Mouse (Mus musculus) embryo, embryonic 11.5 days (tissue): Measurements from ENCODE around the gene Usp22.
"Not testable (repeated sequence)": the region's sequence is repeated elsewhere in the genome, so short reads cannot be mapped to it uniquely, and the experiment has no call there.

ENCODE experiments used
- DNase-seq: peaks from one replicate; pipeline ENCODE4 v3.0.0-alpha.2; 2012; ENCODE audit warnings: low read depth, low spot score

Usp22 gene

DNA sequence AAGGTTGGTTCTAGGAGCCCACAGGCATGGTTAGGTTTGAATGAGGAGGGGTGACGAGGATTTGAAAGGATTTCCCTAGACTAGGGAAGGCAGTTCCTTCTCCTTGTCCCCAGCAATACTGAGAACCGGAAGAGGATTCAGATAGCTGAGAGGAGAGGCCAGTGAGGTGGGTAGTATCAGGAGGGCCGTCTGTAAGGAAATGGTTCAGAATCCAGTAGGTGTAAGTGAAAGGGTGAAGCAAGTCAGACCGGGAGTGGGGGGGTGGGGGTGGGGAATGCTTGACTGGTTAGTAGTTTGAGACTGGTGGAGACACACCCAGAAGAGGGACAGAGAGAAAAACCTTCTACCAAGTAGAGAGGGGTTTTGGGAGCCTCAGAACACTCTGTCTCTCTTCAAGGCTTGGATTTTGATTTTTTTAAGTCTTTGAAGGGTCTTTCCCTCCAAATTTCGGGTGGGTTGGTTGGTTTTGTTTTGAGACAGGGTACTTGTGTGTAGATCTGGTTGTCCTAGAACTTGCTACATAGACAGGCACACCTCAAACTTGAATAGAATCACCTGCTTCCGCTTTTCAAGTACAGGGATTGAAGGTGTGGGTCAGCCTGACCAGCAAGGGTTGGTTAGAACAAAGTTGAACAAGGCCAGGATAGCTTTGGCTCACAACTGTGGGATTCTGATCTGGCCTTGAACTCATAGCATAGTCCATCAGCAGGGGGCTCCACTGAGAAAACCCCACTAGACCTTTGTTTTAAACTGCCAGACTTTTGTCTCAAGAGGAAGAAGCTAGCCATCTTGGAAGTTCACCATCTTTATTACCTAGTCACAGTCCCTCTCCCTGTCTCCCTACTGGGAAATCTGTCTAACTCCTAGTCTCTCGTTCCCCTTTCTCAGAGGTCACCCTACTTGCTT, 31.0 kb downstream of the Usp22 start:
- DNase-seq = no peak

DNA sequence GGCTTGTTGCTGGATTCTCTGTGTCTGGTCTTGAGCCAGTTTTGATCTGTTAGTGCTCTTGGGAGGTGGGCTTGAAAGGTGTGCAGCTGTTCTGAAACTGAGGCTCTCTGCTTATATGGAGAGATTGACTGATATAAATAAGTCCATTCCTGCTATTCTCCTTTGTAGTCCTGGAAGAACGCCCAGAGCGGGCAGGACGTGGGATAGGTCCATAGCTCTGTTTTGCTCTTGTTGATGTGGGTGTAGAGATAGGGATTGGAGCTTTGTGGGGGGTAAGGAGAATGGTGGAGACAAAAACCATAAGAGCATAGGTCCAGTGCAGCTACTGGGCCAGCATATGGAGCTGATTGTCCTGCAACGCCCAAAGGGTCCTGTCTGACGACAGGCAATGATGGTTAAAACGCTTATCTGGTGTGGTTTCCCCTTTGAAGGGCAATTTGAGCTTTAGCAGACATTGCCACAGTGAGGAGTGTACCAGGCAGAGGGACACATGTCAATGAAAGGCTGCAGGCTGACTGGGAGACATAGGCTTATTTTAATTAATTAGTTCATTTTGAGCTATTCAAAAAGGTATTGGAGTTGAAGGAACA, 31.8 kb downstream of the Usp22 start:
- DNase-seq = no peak

DNA sequence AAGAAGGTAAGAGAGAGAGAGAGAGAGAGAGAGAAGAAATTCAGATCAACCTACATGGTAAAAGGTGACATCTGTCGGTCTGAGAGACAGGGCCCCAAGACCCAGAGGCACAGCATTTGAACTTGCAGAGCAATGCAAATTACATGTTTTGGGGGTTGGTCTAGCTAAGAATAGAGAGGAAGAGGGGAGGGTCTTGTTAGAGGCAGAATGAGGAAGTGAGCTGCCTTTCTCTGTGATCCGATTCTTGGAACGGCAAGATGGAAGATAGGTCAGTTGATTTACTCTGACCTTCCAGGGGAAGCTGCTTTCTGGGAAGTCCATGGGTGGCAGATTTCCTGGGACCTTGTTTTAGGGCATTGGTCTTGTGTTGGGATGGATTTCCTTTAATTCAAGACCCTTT, 32.6 kb downstream of the Usp22 start:
- DNase-seq = no peak

DNA sequence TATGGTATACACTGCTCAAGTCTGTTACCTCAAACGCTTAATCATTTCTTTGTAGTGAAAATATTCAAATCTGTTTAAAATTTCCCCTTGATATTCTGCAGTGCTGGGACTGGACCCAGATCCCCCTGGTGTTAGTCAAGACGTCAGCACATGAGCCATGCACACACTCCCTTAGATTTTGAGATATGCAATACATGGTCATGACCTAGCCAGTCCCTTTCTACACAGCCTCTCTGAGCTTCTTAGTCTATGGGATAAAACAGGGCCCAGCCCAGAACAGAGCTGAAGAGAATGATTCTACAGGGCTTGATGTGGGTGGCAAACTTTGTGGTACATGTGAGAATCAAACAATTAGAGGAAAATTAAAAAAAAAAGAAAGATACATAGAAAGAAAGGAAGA, 33.2 kb downstream of the Usp22 start:
- no peak for DNase-seq

DNA sequence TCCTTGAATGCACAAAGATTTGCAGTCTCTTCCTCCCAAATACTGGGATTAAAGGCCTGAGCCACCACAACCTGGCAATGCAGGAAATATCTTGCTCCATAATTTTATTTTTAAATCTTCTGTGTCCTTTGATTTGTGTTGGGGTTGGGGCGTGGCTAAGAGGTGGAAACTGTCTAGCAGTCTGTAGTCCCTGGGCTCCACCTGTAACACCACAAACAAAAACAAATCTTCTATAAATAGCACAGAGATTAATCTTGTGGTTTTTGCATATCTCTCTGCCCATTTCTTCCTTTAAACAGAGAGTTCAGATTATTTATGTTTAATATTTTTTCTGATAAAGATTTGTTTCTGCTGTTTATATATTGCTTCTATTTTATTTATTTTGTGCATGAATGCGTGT, 41.9 kb downstream of the Usp22 start:
- DNase-seq = no peak

DNA sequence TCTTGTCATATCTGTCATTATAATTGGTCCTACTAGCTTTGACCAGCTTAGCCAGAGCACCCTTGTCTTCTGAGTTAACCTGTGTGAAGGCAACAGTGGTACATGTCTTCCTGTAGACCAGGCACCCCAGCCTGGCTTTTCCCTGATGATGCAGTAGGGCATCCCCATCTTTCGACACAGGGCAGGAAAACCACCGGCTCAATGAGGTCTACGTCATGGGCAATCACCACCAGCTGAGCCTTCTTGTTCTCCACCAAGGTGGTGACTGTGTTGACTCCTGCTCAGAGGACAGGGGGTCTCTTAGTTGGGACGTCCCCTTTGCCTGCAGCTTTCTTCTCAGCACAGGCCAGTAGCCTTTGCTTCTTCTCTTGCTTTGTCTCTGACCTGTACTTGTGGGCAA, 44.2 kb downstream of the Usp22 start:
- not testable (repeated sequence) for DNase-seq

DNA sequence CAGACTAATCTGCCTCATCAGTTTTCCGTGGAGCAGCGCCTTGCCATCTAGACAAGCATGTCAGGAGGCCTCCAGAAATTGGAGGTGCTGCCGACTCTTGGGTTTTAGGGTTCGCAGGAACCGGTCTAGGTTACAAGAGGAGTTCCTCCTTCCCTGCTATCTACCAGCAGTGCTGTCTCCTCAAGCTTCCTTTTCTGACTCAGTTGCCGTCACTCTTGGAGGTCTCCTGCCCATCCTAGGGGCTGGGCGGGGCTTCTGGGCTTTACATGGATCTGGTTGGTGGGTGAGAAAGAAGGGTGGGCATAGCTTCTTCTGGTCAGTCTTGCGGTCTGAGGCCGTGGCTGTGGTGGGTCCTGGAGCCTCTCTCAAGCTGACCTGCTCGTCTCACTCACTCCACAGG, 45.5 kb downstream of the Usp22 start:
- no peak for DNase-seq

DNA sequence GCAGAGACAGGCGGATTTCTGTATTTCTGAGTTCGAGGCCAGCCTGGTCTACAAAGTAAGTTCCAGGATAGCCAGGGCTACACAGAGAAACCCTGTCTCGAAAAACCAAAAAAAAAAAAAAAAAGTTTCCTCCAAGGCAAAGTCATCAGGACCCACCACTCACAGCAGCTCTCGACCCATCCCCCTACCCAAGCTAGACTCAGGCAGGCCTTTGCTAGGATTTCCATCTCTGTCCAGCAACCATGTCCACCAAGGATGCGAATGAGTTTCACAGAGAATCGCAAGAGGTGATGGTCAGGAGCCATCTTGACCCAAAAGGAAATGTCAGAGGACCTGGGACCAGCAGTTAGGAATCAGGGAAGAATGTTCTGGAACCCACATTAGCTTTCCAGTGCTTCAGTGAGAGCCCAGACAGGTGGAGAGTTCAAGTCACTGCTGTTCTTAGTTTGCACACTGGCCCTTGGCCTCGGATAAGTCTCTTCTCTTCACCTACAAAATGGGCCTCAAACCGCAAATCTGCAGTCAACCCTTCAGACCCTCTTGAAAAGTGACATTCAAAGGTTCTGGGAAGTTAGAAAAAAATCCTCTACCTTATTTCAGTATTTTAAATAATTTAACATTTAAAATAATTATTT, 47.3 kb downstream of the Usp22 start:
- no peak for DNase-seq

DNA sequence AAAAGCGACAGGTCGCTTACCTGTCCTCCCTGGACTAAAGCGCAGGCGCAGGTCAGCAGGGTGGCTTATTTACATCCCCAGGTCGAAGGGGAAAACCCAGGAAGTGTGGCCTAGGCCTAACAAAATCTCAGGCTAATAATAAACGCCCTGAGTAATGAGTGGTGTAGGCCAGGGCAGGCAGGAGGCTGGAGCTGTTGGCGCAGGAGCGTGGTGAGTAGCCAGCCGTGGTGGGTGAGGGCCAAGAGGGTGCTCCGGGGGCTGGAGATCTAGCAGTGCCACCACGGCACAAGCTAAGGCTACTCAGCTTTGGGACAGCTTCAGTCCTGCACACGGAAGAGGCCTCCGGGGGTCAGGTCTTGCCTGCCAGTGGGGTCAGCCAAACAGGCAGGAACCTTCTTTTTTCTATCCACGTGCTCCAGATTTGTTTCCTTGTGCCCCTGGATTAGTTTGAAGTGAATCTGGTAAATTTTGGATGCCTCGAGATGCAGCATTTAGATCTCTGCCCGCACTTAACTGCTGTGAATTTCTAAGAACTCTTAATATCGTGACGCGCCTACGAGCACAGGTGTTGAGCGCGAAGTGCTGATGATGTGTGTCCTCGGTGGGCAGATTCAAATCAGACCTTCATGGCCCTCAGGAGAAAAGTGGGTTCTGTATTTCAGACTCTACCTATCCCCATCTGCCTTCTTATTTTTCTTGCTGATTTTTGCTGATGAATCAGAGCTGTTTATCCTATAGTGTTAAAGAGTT, 48.1 kb downstream of the Usp22 start, which contains the start of gene Tnfrsf13b:
Gene Tnfrsf13b, plus strand, starts transcription at position 150 of the 750 bp plus-strand sequence.
- no peak for DNase-seq

DNA sequence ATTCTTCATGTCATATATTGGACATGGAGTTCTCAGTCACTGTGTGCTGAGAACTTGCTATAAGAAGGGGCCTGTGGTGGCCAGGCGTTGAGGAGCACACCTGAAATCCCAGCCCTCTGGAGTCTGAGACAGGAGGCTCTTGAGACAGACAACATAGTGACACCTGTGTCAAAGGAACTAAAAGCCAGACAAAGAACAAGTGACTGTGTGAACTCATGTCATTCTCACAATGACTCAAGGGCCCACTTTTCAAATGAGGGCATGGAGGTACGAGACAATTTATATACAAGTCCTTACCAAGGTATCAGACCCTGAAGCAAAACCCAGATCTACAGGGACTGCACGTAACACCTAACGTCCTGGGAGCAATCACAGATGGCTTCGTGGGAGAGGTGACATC, 48.9 kb downstream of the Usp22 start:
- no peak for DNase-seq

DNA sequence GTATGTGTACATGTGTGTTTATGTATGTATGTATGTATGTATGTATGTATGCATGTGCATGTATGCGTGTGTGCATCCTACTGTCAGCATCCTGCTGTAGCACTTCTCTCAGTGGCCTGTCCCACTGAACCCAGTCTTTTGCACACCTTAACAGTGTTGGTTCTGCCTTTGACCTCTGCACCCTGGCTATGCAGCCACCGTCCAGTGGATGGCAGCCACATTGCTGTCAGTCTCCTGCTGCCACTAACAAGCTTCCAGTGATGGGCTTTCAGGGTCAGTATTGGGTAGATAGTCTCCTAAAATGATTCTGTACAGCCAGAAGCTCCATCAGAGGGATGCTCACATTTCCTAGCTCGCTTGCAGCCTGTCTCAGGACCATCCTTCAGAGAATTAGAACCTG, 51.0 kb downstream of the Usp22 start:
- no peak for DNase-seq

DNA sequence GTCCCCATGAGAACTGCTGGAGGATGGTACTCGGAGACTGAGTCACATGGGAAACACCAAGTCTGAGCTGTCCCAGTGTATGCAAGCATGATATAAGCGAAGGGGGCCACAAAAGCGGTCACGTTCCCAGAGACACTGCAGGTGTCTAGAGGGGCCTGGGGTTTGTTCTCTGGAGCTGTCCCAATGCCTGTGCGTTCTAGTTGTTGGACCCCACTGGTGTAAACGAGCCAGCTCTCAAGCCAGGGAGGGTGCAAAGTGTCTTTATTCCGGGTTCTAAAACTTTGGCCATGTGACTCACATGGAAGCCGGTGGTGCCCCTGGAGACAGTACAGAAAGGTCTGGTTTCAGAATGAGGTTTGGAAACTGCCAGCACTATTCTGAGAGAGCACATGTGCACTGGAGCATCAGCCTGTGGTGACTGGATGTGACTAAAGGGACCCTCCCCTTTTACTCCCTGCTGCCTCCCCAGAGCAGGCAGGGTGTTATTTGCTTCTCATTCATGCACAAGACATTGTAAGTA, 52.0 kb downstream of the Usp22 start:
- DNase-seq = no peak

DNA sequence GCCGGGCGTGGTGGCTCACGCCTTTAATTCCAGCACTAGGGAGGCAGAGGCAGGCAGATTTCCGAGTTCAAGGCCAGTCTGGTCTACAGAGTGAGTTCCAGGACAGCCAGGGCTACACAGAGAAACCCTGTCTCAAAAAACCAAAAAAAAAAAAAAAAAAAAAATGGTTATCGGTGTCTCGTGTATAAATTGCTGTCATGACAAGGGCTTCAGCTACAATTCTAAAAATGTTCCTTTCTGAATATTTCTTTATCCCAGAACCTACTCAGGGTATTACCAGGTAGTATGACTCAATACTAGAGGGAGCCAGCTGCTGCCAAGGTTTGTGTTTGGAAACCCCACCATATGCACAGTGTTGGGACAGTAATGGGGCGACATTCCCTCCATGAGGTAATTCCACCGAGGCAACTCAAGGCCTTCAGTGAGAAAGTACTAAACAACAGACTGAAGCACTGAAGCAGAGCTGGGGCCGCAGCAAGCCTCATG, 52.5 kb downstream of the Usp22 start:
- DNase-seq = no peak

DNA sequence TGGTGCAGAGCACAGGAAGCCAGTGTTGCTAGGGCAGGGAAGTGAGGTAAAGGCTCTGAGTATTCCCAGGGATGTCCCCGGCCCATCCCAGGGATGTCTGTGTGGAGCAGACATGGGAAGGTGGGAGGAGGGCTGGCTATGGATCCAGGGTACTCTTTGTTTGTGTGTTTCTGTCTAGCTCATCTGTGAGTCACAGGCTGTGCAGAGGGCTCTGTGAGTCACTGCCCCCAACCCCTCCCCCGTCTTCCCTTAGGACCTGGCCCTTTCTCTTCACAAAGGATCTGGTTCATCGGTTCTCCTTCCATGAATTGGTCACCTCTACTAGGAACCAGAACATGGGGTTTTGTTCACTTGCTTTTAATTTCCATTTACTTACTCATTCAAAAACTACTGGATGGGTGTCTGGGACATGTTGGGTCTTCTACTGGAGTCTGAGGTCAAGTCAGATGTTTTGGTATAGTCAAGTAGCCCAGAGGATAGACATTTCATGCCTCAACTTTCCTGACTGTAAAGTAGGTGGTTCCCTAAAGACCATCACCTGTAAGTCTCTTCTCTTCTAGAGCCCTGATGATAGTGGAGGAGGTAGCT, 54.8 kb downstream of the Usp22 start:
- no peak for DNase-seq

DNA sequence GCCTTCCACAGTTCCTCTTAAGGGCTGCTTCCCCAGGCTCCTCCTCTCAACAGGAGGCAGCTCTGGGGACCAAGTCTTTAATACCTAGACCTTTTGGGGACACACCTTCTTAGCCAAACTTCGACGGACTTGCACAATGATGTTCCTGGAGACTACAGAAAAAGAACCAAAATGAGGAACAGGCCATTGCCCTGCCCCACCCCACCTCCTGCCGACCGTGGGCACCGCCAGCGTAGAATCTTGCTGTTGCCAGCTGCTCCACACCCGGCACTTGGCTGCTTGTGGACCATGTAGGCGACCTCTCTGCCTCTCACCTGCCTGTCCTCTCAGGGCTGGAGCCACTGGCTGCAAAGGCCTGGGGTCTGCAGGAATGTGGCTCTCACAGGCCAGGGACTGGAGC, 58.6 kb downstream of the Usp22 start:
- no peak for DNase-seq

DNA sequence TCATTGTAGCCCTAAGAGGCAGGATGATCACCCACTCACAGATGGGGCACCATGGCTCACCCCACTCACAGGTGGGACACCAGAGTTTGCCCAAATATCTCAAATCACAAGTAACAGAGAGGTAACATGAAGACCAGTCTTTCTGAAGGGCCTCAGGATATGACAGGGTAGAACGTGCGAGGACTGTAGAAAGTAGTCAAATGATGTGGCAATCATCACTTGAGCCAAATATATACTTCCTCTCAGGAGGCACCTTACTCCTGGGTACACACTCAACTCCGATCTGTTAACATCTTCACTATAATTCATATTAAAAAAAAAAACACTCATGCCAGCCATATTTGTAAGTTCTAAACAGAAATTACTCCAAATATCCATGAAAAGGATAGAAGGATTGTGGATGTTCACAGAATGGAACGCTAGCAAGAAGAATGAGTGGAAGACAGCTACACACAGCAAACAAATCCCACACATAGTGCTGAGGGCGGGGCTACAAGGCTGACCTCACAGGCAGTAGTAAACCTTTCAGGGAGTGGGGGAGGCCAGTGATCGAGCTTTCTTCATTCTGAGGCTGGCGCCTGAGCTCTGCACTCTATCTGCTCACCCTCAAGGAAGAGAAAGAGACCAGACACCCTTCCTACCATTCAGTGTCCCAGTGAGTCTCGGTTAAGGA, 62.4 kb downstream of the Usp22 start:
- no peak for DNase-seq

DNA sequence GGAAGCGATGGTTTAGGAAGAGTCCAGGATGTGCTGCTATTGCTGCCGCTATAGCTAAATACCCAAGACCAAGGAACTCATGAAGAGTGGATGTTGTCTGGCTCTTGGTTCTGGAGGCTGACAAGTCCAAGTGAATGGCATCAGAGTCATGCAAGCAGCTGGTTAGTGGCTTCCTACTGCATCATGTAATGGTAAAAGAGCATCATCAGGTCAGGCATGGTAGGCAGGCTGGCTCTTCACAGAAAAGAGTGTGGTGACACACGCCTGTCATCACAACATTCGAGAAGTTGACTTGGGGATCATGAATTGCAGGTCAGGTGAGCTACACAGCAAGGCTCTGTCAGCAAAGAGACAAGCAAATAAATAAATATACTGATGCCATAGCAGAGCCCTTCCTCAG, 63.4 kb downstream of the Usp22 start:
- no peak for DNase-seq

DNA sequence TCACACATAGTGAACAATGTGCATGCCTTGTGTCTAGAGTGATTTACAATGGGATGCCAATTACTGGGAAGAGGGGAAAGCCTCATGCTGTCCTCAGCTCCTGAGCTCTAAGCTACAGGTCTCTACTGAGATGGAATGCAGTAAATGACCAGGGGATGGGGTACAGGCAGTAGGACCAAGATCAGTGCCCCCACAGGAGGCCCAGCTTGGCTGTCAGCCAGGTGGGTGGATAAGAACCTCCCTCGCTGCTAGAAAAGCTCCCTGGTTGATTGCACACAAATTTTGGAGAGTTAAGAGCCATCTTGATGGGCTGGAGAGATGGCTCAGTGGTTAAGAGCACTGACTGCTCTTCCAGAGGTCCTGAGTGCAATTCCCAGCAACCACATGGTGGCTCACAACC, 63.9 kb downstream of the Usp22 start:
- no peak for DNase-seq

DNA sequence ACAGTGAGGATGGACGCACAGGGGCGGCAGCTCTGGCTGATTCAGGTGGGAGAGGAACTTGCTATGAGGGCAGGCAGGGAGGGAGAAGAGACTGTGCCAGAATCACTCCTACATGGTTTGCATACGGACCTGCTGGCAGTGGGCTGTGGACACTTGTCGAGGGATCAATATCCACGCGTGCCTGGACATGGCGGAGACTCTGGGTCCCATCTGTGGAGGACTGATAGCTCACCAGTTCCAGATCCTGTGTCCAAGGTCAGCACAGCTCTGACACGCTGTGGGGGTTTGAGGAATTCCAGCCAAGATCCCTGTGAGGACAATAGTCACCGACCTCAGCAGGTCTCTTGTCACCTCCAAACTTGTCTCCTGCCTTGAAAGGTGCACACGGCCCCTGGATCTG, 64.7 kb downstream of the Usp22 start:
- DNase-seq = no peak

DNA sequence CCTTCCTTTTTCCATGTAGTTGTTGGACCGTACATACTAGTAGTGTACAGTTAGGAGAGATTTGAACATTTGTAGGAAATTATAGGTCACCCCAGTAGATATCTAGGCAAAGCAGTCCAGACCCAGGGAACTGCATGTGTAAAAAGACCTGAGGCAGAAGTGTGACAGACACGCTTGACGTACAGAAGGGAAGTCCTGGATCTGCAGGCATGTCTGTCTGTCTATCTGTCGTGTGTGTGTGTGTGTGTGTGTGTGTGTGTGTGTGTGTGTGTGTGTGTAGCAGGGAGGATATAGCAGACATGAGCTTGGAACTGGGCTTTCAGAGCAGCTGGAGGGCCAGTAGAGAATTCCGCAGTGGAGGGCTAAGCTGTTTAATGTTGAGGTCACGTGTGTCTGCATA, 65.1 kb downstream of the Usp22 start:
- no peak for DNase-seq

DNA sequence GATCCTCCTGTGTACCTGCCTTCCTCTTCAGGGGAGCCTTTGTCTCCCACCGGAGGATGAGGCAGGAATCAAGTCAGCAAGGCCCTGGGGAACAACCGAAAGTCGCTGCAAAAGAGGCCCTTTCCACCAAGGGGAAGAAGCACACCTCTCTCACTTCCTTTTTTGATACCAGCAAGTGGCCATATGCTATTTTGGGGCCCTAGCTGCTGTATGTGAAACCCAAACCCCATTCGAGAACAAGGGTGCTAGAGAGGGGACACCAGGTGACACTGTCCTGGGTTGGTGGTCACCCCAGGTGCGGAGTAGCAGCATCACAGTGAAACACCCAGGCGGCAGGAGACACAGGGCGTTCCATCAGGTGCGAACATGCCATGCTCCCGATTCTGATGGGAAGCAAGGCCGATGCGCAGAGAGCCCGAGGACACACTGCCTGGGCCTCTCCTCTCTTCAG, 65.9 kb downstream of the Usp22 start:
- no peak for DNase-seq
